Mouse (Mus musculus) testis, postnatal 14 days (tissue): ENCODE measurements around the gene Lrch3.
"Not testable (repeated sequence)": the region's sequence is repeated elsewhere in the genome, so short reads cannot be mapped to it uniquely, and the experiment has no call there.

Experiments used
- DNase-seq: peaks from one replicate; pipeline ENCODE4 v3.0.0; 2021; ENCODE audit warnings: low spot score

Gene Lrch3

DNA sequence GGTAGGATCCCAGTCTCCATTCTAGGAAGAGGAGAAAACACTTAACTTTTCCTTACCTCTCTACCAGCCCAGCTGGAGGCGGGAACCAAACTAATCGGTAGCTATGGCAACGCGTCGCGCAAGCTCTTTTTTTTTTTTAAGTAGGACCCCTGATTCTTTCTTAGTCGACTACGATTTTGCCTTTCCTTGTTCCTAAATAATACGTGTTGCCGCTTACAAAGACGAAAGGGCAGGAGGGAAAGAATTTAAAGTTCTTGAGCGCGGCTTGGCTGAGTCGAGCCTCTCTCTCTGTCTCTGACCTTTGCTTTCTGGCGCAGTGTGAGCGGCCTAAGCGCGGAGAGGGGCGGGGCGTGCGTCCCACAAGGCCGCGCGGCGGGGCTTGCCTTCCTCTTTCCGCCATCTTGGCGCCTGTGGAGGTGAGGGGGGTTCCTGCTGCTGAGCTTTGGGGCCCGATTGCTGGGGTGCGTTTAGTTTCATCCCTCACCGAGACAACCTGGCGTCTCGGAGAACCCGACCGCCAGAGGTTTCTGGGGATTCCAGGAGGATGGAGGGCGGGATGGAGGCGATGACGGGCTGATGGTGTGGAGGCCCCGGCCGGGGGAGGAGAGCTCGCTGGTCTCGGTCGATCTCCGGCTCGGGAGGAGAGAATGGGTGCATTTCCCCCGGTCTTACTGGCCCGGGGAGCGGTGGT is 142.3 kb downstream of the Lrch3 start, which contains the start of the genes Iqcg and Rpl35a:
Gene Iqcg, minus strand, starts transcription at position 124 of the 691 bp plus-strand sequence.
Gene Rpl35a, plus strand, starts transcription at position 359 of the 691 bp plus-strand sequence.
- DNase-seq, result peak; percentile 91

DNA sequence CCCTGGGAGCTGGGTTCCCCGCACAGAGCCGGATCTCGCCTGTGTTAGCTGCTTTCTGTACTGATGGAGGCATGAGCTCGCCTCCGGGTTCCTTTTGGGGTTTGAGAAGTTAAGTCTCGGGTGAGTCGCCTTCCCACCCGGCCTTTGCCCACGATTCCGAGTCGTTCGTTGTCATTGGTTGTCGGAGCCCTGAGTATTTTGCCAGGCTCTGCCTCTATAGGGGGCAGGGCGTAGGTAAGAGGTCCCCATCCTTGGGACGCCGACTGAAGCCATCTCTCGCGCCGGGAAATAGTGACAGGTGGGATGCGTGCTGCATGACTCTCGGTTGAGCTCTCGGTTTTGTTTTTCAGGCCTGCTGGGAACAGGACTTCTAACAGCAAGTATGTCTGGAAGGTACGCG is 142.9 kb downstream of the Lrch3 start:
- DNase-seq, result no peak

DNA sequence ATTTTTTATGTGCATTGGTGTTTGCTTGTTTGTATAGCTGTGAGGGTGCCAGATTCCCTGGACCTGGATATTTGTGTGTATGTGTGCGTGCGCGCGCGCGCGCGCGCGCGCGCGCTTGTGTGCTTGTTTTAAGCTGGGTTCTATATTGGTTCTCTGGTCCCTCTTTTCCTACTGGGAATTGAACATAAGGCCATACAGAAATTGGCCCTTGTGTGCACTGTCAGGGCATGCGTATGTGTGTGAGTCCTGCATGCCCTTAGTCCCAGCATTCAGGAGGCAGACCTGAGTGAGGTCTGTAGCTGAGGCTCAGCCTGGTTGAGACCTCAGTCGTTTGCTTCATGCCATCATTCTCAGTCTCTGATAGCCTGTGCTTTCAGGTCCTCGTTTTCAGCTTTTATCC is 144.1 kb downstream of the Lrch3 start:
- no peak for DNase-seq

DNA sequence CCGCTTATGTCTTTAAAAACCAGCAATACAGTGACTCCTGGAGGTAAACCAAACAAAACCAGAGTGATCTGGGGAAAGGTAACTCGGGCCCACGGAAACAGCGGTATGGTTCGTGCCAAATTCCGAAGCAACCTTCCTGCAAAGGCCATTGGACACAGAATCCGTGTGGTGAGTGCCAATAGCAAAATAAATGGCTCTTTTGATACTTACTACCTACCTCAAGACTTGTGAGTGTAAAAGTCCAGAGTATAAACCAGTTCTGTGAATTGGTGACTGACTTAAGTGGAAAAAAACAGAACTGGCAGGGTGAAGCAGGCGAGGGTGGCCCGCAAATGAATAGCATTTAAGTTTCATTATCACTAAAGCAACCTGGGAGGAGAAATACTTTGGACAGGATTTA is 144.8 kb downstream of the Lrch3 start:
- DNase-seq, result not testable (repeated sequence)

DNA sequence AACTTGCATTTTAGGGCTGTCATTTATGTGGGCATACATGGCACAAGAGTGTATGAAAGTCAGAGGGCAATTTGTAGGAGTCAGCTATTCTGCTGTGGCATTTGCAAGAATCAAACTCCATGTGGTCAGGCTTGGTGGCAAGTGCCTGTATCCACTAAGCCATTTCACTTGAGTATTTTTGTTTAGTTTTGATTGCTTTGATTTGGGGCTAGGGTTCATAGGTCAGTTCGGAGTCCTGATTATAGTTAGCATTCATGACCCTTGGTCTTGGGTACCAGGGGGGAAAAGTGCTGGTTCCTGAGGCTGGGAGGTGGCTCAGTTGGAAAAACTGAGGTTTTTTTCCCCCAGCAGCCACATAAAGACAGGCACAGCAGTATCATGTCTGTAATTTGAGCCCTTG is 145.6 kb downstream of the Lrch3 start:
- no peak for DNase-seq

DNA sequence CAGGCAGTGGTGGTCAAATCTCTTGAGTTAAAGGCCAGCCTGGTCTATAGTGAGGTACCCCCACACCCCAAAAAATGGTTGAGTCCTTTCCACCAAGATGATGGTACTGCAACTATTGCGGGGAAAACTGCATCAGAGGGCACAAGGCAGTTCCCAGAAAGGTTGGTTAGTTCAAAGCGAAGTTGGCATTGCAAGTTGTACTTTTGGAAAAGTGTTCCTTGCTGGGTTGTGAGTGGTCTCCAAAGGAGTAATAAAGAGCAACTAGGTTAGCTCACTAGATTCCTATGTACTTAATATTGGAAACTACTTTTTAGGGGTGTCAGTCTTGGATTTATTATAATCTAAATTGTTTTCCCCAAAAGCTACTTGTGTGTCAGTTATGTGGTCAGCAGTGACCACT is 147.0 kb downstream of the Lrch3 start:
- DNase-seq, result no peak

DNA sequence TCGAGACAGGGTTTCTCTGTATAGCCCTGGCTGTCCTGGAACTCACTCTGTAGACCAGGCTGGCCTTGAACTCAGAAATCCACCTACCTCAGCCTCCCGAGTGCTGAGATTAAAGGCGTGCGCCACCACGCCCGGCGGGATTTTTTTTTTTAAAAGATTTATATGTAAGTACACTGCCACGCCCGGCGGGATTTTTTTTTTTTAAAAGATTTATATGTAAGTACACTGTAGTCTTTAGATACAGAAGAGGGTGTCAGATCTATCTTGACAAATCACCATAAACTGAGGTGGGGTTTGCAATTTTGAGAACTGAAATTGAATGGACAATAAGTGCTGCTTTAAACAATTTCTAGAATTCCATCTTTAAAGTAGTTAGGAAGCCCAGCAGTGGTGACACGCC is 147.5 kb downstream of the Lrch3 start:
- no peak for DNase-seq

DNA sequence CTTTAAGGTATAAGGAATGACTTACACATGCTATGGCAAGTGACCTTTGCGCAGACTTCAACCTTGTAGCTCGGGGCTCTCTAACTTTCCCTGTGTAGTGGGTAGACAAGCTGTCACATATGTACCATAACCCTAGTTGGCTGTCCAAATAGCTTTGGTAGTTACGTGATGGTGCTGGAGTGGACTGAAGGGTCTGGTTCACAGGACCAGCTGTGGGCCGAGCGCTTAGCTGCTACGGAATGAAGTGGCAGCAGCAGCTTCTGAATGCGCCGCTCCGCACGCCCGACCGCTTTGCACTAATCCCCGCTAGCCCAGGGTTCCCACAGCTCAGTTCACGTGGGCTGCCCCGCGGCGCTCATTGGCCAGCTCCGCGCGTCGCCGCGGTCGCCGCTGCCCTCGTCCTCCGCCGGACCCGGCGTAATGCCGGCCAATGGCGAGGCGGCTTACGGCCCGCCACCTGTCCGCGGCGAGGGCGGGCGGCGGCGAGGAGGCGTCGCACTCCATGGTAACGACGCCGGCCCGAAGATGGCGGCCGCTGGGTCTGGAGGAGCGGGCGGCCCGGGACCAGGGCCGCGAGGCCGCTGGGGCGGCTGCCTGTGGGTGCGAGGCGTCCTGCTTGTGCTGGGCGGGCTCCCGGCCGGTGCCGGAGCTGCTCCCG is 148.3 kb downstream of the Lrch3 start, which contains the start of gene Lmln:
Gene Lmln, plus strand, starts transcription at position 498 of the 658 bp plus-strand sequence.
- DNase-seq, result peak; percentile 91

DNA sequence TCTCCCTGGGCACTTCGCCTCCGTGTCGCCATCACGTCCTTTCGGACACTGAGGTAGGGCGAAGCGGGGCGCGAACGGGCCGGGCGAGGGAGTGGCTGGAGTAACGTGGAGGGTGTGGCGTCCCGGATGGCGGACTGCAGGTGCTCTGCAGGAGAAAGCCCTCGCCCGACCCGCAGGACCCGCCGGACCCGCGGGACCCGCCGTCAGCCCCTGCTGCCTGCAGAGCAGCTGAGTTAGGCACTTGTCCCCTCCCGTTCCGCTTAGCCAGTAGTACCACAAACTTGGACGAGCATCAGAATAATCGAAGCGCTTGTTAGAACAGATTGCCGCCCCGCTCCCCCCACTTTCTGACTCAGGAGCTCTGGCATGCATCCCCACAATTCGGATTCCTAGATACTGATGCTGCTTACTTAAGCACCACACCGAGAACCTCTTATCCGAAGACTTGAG is 148.8 kb downstream of the Lrch3 start:
- DNase-seq, result peak; percentile 82

DNA sequence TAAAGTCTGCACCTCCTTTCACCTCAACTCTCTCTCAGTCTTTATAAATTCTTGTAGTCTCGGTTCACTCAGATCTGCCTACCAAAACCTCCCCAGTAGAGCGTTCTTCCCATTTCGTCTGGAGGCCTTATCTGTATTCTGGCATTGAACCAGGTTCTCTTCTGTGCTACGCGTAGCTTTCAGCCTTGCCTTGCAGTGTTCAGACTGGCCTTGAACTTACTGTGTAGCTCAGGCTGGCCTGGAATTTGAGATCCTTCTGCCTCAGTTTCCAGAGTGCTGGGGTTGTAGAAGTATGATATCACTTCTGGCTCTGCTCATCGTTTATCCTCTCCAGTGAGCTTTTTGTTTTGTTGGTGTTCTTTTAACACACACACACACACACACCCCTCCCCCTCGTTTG is 149.4 kb downstream of the Lrch3 start:
- peak; percentile 45 for DNase-seq

DNA sequence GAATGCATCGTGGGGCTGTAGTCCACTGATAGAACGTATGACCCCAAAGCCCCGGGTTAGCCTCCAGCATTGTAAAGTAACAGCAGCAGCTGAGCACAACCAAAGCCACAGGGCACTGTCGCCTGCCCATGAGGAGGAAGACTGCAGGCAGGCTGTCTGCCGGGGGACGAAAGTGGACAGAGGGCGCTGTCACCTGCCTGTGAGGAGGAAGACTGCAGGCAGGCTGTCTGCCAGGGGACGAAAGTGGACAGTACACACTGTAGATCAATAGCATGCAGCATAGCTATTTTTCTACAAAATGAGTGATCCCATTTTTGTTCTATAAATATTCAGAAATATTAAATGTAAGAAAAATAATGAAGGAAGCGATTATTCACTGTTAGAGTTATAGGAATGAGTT is 150.7 kb downstream of the Lrch3 start:
- no peak for DNase-seq
